Mouse (Mus musculus): ENCODE data around the gene Sema3f.

Sema3f gene

DNA sequence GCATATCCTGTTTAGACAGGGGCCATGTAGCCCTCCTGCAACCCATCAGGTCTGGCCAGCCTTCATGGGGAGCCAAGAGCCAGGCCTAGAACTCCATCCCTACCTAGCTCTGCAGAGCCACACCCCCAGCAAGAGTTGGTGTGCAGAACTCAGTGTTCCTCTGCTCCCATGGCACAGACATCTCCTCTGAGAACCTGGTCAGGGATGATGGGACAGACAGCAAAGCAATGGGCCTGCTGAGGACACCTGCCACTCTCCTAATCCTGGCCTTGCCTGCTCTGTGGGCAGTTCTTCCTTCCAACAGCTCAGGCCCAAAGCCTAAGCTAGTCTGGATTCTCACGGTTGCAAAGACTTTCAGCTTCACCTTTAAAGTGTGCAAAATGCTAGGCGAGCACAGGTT lies 5.4 kb upstream of the Sema3f start:
- no peak for DNase-seq (ENCODE audit: low read depth, low spot score)

DNA sequence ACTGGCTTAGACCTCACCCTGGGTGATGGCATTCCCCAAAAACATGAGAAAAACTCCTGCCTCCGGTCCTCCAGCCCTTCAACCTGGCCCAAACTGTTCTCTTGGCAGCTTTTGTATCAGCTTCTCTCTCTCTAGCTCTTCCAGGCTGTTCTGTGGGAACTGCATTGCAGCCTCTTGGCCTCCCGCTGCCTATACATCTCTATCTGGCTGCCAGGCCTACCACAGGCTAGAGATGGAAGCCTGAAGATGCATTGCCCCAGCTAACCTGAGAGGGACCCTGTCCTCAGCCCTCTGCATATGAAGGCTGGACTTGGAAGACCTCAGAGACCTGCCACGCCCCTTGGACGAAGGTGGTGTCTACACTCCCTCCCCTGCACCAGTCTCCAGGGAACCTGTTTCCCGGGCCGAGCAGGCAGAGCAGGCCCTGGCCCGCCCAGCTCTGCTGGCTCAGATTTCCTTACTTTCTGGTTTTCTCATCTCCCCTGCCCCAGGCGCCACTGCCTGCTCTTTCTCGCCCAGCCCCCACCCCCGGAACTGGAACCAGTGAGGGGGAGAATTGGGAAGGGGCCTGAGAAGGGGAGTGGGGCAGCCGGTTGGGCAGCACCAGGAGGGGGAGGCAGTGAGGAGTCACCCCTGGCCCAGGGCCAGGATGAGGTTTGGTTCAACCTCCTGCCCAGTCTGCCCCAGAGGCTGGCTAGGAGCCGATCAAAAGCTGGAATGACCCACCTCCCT lies 4.1 kb upstream of the Sema3f start:
- DNase-seq (ENCODE audit: low read depth, low spot score), result no peak

DNA sequence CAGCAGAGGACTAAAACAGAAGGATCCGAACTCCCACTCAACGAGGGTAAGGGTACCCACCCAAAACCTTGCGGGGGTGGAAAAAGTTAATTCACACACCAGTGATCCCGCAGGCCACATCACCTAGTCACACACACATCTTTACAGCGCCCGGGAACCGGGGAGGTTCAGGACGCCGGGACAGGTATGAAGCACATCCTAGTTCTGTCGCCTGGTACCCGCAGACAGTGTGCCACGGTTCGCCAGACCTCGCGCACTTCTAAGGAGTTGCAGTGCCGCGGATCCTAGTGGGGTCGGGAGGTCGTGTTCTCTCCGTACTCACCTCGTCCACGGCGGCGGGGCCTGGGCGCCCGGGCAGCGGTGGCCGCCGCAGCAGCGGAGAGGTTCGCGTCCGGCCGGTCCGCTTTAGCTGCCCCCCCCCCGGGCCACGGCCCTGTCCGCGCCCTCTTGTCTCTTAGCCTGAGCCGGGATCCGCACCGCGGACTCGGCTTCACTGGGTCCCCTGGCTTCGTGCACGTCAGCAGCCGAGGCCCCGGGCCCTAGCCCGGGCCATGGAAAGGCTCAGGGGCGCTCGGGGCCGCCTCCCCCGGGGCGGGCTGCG lies 1.1 kb downstream of the Sema3f start:
- no peak for DNase-seq (ENCODE audit: low read depth, low spot score)

DNA sequence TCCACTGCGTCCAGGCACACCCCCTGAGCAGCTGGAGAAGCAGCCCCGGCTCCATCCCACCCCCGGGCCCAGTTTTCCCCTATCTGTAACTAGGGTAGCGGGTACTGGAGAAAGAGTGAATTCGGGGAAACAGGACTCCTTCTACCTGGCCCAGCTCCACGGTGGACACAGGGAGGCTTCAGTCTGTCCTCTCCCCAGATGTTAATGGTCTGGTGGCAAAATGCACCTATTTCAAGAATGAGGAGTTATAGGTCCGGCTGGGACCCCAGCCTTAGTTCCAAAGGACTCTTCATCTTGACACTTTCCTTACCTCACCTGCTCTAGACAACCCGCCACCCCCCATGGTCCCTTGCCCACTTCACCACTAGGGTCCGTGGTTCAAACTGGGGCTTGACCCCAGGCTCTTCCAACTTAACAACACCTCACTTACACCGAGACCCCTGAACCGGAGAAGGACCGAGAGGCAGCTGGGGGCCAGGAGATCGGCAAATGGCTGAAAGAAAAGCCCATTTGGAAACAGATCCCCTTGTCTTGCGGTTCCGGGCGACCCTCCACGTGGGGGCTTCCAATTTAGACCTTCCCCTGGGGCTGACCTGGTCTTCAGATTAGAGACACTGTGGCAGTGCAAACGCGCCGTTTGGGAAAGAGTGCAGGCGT lies 1.7 kb downstream of the Sema3f start:
- DNase-seq (ENCODE audit: low read depth, low spot score), result no peak

DNA sequence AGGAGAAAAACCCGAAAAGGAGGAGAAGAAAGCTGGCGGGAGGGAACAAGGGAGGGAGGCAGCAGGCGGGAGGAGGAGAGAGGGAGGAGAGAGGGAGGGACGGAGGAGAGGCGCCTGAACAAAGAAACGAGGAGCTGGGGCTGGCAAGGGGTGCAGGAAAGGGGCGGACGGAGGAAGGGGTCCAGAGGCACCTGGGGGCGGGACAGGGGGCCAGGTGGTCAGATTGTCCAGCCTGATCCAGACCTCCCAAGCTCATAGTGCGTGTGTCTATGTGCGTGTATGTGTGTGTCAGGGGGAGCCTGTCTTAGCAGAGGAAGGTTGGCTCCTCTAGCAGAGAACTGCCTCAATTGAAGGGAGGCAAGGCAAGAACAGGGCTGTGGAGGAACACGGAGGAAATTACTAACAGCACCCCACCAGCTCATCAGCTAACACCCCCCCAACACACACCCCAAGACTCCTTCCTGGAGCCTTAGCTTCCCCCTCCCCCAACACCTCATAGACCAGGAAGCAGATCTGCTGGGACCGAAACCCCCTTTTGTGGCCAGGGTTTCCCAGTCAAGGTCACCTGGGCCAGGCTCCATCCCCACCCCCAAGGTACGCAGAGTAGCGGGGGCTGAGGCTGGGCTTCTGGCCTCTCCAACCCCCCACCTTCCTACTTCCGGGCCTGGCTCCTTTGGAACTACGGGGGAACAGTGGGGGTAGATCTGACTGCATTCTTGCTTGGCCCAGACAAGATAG lies 2.4 kb downstream of the Sema3f start:
- no peak for DNase-seq (ENCODE audit: low read depth, low spot score)

DNA sequence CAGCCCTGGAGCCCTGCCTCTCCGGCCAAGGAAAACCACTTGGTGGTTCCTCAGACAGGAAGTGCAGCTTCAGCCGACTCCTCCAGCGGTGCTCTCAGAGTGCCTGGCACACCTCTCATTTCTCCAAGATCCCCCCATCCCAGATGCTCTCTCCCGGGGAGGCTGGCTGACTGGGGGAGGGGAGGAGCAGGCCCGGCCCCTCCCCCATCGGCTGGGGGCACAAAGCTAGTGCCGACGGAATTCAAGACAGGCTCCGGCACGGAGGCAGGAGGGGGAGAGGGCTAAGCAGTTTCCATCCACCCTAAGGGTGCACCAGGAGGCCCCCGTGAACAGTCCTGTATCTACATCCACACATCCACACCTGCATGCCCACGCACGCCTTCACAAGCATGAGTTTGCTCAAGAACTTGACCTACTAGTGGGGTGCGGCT lies 3.5 kb downstream of the Sema3f start:
- no peak for DNase-seq (ENCODE audit: low read depth, low spot score)

DNA sequence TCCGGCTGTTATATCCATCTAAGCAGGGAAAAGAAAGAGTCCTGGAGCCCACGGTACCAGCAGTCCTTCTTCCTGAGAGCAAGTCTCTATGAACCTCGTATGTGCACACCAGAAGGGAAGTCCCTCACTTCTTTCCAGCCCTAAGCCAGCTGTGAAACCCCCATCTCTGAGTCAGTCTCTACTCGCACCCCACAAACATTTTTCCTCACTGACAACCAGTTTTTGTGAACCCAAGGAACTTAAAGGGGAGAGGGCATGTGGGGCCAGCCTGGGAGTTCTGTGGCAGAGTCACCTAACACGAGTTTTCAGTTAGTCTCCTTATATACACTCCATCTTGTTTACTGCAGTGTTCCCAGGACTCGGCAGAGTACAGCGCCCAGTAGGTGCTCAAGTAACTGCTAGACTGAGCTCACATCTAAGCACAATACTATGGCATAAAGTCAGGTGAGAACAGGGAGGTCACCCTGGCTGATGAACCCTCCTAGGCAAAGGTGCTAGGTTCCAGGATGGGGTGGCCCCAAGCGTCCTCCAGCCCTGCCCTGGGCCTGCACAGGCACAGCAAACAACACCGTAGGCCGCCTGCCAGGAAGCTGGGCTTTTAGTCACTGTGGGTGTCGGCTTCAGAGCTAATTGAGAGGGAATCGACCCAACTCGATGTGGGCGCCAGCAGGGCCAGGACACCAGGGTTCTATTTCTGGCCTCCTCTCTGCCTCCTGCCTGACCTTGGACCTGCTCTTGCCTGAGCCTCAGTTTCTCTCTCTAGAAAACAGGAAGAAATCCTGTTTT lies 6.7 kb downstream of the Sema3f start:
- DNase-seq (ENCODE audit: low read depth, low spot score), result no peak

DNA sequence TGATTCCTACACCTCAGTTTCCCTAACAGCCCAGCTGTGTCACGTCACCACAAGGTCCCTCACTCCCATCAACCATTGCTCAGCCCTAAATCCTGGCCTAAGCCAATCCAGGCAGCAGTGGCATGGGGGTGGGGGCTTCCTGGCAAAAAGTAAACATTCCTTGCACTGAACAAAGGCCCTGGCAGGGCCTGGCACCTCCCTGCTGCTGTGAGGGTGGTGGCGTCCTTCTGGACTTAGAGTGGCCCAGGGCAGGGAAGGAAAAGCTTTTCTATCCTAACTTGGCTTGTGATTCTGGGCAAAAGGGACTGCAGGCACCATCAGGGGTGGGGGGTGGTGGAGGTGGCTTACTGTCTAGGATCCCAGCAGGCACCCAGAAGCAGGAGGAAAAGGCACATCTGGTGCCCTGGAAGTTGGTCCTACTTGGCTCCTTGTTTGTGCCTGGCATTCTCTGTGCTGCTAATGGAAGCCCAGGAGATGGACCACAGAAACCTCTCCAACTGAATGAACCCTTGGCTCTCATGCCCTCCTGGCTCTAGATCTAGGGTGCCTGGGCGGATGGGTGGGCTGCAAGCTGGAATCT lies 7.6 kb downstream of the Sema3f start:
- DNase-seq (ENCODE audit: low read depth, low spot score), result no peak

DNA sequence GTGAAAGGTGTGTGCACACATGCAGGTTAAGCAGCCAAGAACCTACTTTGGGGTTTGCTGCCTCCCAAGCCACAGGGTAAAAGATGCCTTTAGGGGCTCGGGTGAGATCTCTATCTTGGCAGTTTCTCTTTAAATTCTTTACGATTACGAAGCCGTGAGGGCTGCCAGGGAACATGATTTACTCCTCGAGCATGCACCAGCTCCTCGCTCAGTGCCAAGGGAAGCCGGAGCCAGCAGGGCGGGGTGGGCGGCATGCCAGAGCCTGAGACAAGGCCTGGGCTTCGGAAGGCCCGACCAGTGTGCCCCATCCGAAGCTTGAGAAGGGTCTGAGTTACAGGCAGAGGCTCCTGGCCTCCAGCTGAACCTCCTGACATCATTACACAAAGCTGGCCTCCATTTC lies 8.7 kb downstream of the Sema3f start:
- DNase-seq (ENCODE audit: low read depth, low spot score), result no peak

DNA sequence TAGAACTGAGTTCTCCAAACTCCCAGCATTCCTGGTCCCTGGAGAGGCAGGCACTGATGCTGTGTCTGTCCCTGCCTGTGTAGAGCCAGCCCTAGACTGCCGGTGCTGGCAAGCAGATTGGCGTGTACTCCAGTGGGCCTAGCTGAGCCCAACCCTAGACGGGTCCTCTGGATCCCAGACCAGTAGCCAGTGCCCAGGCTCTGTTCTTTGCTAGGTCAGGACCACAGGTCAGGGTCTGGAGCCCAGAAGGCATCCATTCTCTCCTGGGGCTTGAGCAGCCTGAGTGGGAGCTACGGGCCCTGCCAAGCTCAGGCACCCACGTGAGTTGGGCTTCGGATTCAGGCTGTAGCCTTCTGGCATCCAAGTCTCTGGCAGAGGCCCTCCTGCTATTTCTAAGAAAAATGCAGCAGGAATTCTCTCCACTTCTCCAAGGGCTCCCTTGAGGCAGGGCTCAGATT lies 10.1 kb downstream of the Sema3f start:
- DNase-seq (ENCODE audit: low read depth, low spot score), result no peak

DNA sequence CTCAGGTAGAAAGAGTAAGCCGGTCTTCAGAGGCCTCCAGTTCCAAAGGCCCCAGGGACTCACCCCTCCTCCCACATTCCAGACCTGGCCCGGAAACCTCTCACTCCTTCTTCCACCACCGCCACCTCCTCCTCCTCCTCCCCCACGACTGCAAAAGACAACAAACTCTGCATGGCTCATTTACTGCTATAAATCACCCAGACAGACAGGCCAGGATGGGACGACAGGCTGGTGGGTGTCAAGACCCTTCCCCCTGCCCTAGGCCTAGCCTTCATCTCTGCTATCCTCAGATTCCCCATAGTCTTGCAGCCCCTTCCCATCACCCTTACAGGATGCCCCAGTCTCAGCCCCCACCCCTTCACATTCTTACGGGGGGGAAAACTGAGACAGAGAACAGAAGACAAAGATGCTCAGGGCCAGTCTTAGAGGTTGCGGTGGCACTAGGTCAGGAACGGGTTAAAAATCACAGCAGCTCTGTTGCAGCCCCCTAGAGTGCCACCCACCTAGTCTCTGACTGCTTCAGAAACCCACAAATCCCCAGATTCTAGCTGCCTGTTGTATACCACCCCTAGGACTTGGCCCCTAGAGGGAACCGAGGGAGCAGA lies 10.8 kb downstream of the Sema3f start:
- no peak for DNase-seq (ENCODE audit: low read depth, low spot score)

DNA sequence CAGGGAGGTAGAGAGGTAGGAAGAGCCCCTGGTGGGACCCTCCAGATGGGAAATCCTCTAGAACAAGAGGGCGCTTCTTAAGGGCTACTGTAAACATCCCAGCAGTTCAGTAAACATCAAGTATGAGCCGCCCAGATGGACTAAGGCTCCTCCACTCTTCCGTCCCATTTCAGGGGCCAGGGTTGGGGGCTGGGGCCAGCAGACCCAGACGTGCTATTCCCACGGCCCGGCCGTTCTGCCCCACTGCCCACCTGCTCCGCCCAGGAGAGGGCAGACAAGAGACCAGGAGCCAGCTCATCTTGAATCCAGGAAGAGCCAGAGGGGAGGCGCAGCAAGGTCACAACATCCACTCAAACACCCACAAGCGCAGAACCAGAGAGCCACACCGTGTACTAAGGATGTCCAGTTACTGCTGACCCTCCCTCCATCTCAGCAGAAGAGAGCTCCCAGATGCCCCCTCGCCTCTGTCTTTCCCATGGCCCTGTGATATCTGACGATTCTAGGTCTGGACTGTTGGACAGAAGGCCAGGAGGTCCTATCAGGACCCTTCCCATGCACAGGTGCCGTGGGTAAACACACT lies 11.6 kb downstream of the Sema3f start:
- no peak for DNase-seq (ENCODE audit: low read depth, low spot score)

DNA sequence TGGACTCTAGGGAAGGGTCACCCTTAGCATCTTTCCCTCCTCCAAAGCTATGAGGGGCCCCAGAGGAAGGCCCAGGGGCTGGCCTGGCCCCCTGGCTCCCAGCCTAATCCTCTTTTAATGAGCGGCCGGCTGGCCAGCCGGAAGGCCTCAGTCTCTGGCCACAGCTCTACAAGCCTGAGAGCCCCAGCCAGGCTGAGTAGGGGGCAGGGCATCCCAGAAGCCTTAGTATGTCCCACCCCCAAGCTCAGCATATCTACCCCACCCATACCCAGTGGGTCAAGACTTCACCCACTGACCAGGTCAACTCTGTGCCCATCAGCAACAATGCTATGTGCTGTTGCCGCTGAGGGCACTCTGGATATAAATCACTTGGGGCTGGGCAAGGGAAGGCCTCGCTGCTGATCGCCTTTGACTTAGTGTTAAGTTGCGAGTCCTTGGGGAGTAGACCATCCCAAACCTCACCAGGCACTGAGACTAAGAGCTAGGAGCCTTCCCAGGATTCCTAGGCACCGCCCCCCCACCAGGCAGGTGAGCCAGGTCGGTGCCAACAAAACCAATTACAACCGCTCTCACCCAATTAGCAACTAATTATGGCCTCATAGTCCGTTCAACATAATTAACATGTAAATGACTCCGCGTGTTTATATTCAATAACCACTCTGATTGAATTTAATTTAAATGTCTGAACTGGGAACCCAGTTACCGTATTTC lies 12.3 kb downstream of the Sema3f start:
- DNase-seq (ENCODE audit: low read depth, low spot score), result no peak

DNA sequence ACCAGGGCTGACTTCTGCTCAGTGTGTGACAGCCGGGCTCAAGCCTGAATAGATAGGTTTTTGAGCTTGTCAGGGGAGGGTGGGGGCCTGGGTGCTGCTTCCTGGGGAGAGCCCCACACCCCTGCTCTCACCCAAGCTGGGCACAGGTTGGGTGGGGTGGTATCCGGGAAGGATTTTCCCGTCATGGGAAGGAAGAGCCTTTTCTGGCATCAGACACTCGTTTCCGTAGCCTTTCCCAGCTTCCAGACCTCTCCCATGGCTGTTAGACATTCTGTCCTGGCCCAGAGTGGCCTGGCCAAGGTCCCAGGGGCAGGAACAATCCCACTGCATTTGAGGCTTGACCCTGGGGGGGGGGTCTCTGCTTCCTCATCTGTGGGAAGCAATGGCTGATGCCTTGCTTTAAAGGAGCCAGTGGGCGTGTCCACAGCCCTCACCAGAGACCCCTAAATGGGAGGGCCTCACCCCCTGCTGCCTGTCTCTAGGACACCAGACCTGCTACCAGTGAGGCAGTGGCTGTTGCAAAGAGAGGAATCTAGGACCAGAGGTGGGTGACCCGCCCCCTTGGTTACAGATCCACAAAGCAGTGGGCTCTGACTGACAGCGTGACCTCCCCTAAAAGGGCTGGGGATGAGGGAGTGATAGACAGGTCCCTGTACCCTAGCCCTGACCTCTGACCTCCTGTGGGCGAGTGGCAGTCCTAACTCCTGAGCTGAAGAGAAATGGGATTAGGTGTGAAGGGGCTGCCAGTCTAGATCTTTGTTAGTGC lies 13.2 kb downstream of the Sema3f start:
- no peak for DNase-seq (ENCODE audit: low read depth, low spot score)

DNA sequence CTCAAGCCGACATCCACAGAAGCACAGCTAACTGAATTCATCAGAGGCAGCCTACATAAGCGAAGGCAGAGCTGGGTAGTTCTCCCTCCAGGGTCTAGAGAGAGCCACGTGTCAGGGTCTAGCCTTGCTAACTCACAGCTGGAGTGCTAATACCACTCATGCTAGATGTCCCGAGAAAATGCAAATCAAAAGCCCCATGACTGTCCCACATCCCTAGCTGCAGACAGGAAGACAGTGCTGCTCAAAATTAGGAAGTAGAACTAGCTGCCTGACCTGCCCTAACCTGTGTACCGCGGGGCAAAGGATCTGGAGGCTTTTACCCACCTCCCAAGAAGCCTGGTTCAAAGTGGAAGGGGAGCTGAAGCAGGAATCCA lies 14.2 kb downstream of the Sema3f start:
- no peak for DNase-seq (ENCODE audit: low read depth, low spot score)

DNA sequence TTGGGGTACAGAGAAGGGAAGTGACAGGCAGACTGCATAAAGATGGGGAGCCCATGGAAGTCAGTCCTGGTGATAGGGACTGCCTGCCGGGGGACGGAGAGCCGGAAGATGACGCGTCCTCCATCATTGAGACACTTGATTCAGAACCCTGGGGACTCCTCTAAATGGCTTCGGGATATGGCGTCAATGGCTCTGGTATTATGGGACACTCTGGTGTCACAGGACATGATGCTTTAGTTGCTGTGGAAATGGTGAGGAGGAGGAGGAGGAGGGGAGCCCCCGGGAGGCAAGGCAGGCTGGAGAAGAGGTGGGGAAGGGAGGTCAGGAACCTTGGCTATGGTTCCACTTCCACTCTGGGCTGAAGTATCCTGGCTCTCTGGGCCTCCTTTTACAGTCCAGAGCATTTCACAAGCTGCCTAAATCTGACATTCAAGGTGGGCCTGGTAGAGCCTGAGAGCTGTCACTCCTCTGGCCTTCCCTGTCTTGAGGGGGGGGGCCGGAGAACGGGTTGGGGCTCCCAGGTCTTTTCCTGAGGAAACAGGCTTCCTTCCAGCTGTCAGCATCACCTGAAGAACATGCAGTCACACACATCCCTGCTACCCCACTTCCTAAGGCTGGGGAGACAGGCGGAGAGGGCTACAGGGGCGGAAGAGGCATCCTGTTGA lies 14.7 kb downstream of the Sema3f start:
- no peak for DNase-seq (ENCODE audit: low read depth, low spot score)

DNA sequence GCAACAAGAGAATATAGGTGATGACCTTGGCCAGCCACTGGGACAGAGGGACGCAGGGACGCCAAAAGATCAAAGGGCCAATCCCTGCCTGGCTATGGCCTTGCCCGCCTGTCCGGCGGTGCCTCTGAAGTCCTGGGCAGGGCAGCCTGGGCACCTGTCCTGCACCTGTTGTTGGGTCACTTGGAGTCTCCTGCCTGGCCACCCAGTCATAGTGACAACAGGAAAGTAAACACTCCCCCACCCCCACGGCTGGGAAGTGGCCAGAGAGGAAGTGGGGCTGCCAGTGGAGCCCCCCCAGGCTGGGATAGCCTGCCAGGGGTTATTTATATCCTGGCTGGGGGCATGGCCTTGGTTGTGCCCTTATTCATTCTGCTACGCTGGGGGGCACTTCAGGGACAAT lies 15.6 kb downstream of the Sema3f start:
- DNase-seq (ENCODE audit: low read depth, low spot score), result no peak

DNA sequence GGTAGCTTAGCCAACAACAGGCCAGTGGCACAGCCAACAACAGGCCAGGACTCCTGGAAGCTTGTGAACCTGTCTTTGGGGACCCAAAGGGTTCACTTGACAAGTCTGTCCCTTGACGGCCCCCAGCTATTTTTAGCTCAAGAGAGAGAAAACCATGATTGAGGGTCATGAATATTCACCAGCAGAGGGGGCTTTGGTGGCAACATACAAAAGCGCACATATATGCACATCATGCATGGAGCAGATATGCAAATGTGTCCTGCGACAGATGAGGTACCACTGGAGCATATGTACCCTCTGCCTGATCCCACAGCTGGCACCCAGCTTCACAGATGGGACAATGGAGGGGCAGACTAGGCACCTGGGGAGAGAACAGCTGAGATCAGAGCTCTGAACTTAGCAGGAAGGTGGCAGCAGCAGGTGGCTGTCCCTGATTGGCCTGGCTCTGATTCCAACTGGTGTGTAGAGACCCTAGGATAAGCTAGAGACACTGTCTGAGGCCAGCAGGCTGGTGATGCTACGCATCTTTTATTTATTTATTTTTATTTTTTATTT lies 16.8 kb downstream of the Sema3f start:
- DNase-seq (ENCODE audit: low read depth, low spot score), result no peak

Measured in embryo, embryonic 11.5 days (tissue).